Mouse (Mus musculus): ENCODE measurements around the gene Gm21750. TPM values are rescaled to one million over a fixed set of nuclear protein-coding genes. Genes with fewer than 3 reads are reported as not detected.
"Not testable (repeated sequence)": the region's sequence is repeated elsewhere in the genome, so short reads cannot be mapped to it uniquely, and the experiment has no call there.

The Gm21750 gene
- polyA plus RNA-seq (2016; fragmentation: Nextera tagmentation; extraction: Ambion mirVana), result not detected in 2 replicates

- H3K9ac ChIP-seq; ATAC-seq (ENCODE audit: low FRiP score); H3K27ac ChIP-seq; H3K4me3 ChIP-seq; H3K9me3 ChIP-seq (replicated peaks); H3K36me3 ChIP-seq; H3K4me2 ChIP-seq (replicated peaks); H3K27me3 ChIP-seq; H3K4me1 ChIP-seq: not testable (repeated sequence)
- 93% methylated on average over 3 of the region's 3 CpGs for WGBS
Observed at GRCm38 (mm10) chr14:73660925-73661324, at the start of gene Gm21750. Gene Gm21750 (plus strand): TSS chr14:73661225.

- H3K4me1 ChIP-seq; H3K27me3 ChIP-seq; H3K9ac ChIP-seq; H3K27ac ChIP-seq; H3K9me3 ChIP-seq (replicated peaks); H3K36me3 ChIP-seq; ATAC-seq (ENCODE audit: low FRiP score); H3K4me3 ChIP-seq; H3K4me2 ChIP-seq (replicated peaks): not testable (repeated sequence)
- 76% methylated on average over 1 of the region's 1 CpGs for WGBS
Observed at GRCm38 (mm10) chr14:73614961-73615360, 46.1 kb upstream of the Gm21750 start.

GRCm38 (mm10) chr14:73620880-73621279, 40.1 kb upstream of the Gm21750 start:
- 88% methylated on average over 3 of the region's 3 CpGs for WGBS
- H3K27me3 ChIP-seq, result no peaks in the 10 kb centered on the region

GRCm38 (mm10) chr14:73622988-73623387, 38.0 kb upstream of the Gm21750 start:
- H3K27me3 ChIP-seq, result no peaks in the 10 kb centered on the region; the same call in 1 of the 2 replicates
- H3K4me1 ChIP-seq, result no peaks in the 10 kb centered on the region
- H3K9me3 ChIP-seq (replicated peaks), result peaks cover 8% of the 10 kb centered on the region; the same call in 1 of the 2 replicates
- no peak overlapping the region for H3K4me2 ChIP-seq (replicated peaks)
- H3K9ac ChIP-seq, result no peak overlapping the region
- no peak overlapping the region for H3K27ac ChIP-seq
- H3K36me3 ChIP-seq, result no peaks in the 10 kb centered on the region
- no peak for ATAC-seq (ENCODE audit: low FRiP score)
- H3K4me3 ChIP-seq, result no peak overlapping the region
- WGBS, result 98% methylated on average over 1 of the region's 1 CpGs

More at GRCm38 (mm10) chr14:73620880-73621279, 40.1 kb upstream of the Gm21750 start:
- H3K9me3 ChIP-seq (replicated peaks), result peaks cover 8% of the 10 kb centered on the region; the same call in 1 of the 2 replicates
- H3K9ac ChIP-seq, result no peak overlapping the region
- no peak for ATAC-seq (ENCODE audit: low FRiP score)
- H3K4me3 ChIP-seq, result no peak overlapping the region
- no peaks in the 10 kb centered on the region for H3K36me3 ChIP-seq
- no peak overlapping the region for H3K4me2 ChIP-seq (replicated peaks)
- no peak overlapping the region for H3K27ac ChIP-seq
- no peaks in the 10 kb centered on the region for H3K4me1 ChIP-seq

GRCm38 (mm10) chr14:73625469-73625868, 35.6 kb upstream of the Gm21750 start:
- no peaks in the 10 kb centered on the region for H3K36me3 ChIP-seq
- H3K9ac ChIP-seq, result no peak overlapping the region
- H3K4me3 ChIP-seq, result no peak overlapping the region
- H3K9me3 ChIP-seq (replicated peaks), result no peaks in the 10 kb centered on the region; the same call in 1 of the 2 replicates
- H3K4me2 ChIP-seq (replicated peaks), result no peak overlapping the region
- WGBS, result 72% methylated on average over 3 of the region's 3 CpGs
- no peaks in the 10 kb centered on the region; the same call in 1 of the 2 replicates for H3K27me3 ChIP-seq
- H3K4me1 ChIP-seq, result no peaks in the 10 kb centered on the region
- H3K27ac ChIP-seq, result no peak overlapping the region
- ATAC-seq (ENCODE audit: low FRiP score), result no peak

GRCm38 (mm10) chr14:73631511-73631910, 29.5 kb upstream of the Gm21750 start:
- Histone ChIP-seq H3K9ac (no peak overlapping the region), H3K4me2 (replicated peaks) (no peak overlapping the region), H3K36me3 (no peaks in the 10 kb centered on the region), H3K4me1 (no peaks in the 10 kb centered on the region), H3K27me3 (no peaks in the 10 kb centered on the region; the same call in 1 of the 2 replicates), H3K4me3 (no peak overlapping the region), H3K9me3 (replicated peaks) (no peaks in the 10 kb centered on the region), H3K27ac (no peak overlapping the region)
- ATAC-seq (ENCODE audit: low FRiP score), result no peak
- WGBS, result 93% methylated on average over 4 of the region's 4 CpGs

- no peaks in the 10 kb centered on the region for H3K27me3 ChIP-seq
- H3K9ac ChIP-seq, result no peak overlapping the region
- no peak for ATAC-seq (ENCODE audit: low FRiP score)
- H3K36me3 ChIP-seq, result no peaks in the 10 kb centered on the region
- no peaks in the 10 kb centered on the region for H3K9me3 ChIP-seq (replicated peaks)
- no peak overlapping the region for H3K4me3 ChIP-seq
- H3K4me1 ChIP-seq, result no peaks in the 10 kb centered on the region
- H3K27ac ChIP-seq, result no peak overlapping the region
- no peak overlapping the region for H3K4me2 ChIP-seq (replicated peaks)
- WGBS, result 41% methylated on average over 9 of the region's 9 CpGs
Observed at GRCm38 (mm10) chr14:73632648-73633263, 28.3 kb upstream of the Gm21750 start.

- no peak overlapping the region for H3K9ac ChIP-seq
- no peaks in the 10 kb centered on the region for H3K36me3 ChIP-seq
- no peaks in the 10 kb centered on the region for H3K4me1 ChIP-seq
- H3K4me2 ChIP-seq (replicated peaks), result no peak overlapping the region
- no peak overlapping the region for H3K27ac ChIP-seq
- ATAC-seq (ENCODE audit: low FRiP score), result no peak
- H3K9me3 ChIP-seq (replicated peaks), result no peaks in the 10 kb centered on the region
- no peaks in the 10 kb centered on the region for H3K27me3 ChIP-seq
- 92% methylated on average over 3 of the region's 3 CpGs for WGBS
- H3K4me3 ChIP-seq, result no peak overlapping the region
Observed at GRCm38 (mm10) chr14:73634356-73634755, 26.7 kb upstream of the Gm21750 start.

GRCm38 (mm10) chr14:73637460-73637859, 23.6 kb upstream of the Gm21750 start:
- Histone ChIP-seq H3K27ac (no peak overlapping the region), H3K4me3 (no peak overlapping the region), H3K9me3 (replicated peaks) (no peaks in the 10 kb centered on the region), H3K9ac (no peak overlapping the region), H3K36me3 (no peaks in the 10 kb centered on the region), H3K4me1 (no peaks in the 10 kb centered on the region), H3K4me2 (replicated peaks) (no peak overlapping the region), H3K27me3 (no peaks in the 10 kb centered on the region)
- ATAC-seq (ENCODE audit: low FRiP score), result no peak

- WGBS, result 89% methylated on average over 4 of the region's 4 CpGs
- ATAC-seq (ENCODE audit: low FRiP score), result no peak
- no peak overlapping the region for H3K4me3 ChIP-seq
Observed at GRCm38 (mm10) chr14:73650179-73650578, 10.8 kb upstream of the Gm21750 start.

GRCm38 (mm10) chr14:73670091-73670490, 9.1 kb downstream of the Gm21750 start:
- no peaks in the 10 kb centered on the region for H3K36me3 ChIP-seq
- no peaks in the 10 kb centered on the region for H3K27me3 ChIP-seq
- no peak overlapping the region for H3K4me2 ChIP-seq (replicated peaks)
- WGBS, result 87% methylated on average over 2 of the region's 2 CpGs
- H3K9me3 ChIP-seq (replicated peaks), result no peaks in the 10 kb centered on the region
- no peak for ATAC-seq (ENCODE audit: low FRiP score)
- H3K9ac ChIP-seq, result no peak overlapping the region
- no peaks in the 10 kb centered on the region for H3K4me1 ChIP-seq
- H3K27ac ChIP-seq, result no peak overlapping the region
- H3K4me3 ChIP-seq, result no peak overlapping the region

More at GRCm38 (mm10) chr14:73650179-73650578, 10.8 kb upstream of the Gm21750 start:
- no peaks in the 10 kb centered on the region for H3K9me3 ChIP-seq (replicated peaks)
- no peaks in the 10 kb centered on the region for H3K36me3 ChIP-seq
- no peak overlapping the region for H3K27ac ChIP-seq
- H3K27me3 ChIP-seq, result no peaks in the 10 kb centered on the region
- H3K4me1 ChIP-seq, result no peaks in the 10 kb centered on the region
- H3K9ac ChIP-seq, result no peak overlapping the region
- H3K4me2 ChIP-seq (replicated peaks), result no peak overlapping the region

GRCm38 (mm10) chr14:73687726-73688125, 26.7 kb downstream of the Gm21750 start:
- H3K4me1 ChIP-seq, result no peaks in the 10 kb centered on the region
- no peaks in the 10 kb centered on the region for H3K27me3 ChIP-seq
- ATAC-seq (ENCODE audit: low FRiP score), result no peak

GRCm38 (mm10) chr14:73688427-73688826, 27.4 kb downstream of the Gm21750 start:
- 72% methylated on average over 2 of the region's 2 CpGs for WGBS
- Histone ChIP-seq H3K4me3 (no peak overlapping the region), H3K27me3 (no peaks in the 10 kb centered on the region), H3K9ac (no peak overlapping the region), H3K27ac (no peak overlapping the region), H3K36me3 (no peaks in the 10 kb centered on the region), H3K4me2 (replicated peaks) (no peak overlapping the region), H3K4me1 (no peaks in the 10 kb centered on the region), H3K9me3 (replicated peaks) (no peaks in the 10 kb centered on the region)
- no peak for ATAC-seq (ENCODE audit: low FRiP score)

More at GRCm38 (mm10) chr14:73687726-73688125, 26.7 kb downstream of the Gm21750 start:
- Histone ChIP-seq H3K4me3 (no peak overlapping the region), H3K4me2 (replicated peaks) (no peak overlapping the region), H3K9me3 (replicated peaks) (no peaks in the 10 kb centered on the region), H3K36me3 (no peaks in the 10 kb centered on the region), H3K27ac (no peak overlapping the region), H3K9ac (no peak overlapping the region)
- 82% methylated on average over 4 of the region's 4 CpGs for WGBS

Measured in hindbrain, embryonic 12.5 days (tissue).